Mouse (Mus musculus): ENCODE data around the gene Ephx3. TPM values are rescaled to one million over a fixed set of nuclear protein-coding genes. Genes with fewer than 3 reads are reported as not detected.
"Not testable (repeated sequence)": the region's sequence is repeated elsewhere in the genome, so short reads cannot be mapped to it uniquely, and the experiment has no call there.

Gene Ephx3
- polyA plus RNA-seq (2017; shearing (Covaris generic)), result not detected

DNA sequence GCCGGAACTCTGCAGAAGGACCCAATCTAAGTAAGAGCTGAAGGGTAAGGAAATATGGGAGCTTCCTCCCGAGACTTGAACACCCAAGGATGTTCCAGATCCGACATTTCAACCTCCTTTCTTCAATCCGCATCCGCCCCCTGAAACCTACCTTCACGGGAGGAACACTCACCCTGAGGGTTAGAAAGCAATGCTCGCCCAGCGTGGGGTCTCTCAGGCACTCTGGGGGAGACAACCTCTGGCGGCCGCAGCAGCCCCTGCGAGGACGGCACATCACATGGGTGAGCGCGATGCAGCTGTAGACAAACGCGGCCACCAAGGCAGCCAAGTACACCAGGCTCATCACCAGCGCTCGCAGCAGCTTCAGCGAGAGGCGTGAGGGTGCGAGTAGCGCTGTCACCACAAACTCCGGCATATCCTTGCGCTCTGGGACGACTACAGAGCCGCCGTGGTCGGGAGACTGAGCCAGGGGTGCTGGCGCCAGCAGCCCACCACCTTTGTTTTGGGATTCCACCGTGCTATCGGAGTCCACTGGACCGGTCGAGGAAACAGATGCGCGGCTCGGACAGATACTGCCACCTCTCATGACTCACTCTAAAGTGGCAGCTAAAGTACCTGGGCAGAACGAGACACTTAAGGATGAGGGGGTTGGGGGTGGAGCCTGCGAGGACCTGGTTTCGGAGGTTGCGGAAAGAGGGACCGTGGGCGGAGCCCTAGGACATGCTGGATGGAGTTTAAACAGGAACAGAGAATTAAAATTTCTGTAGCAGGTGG, at the start of gene Ephx3:
Gene Ephx3 (minus strand): TSS at position 687 of the 774 bp plus-strand sequence.
- ATAC-seq, result no peak

DNA sequence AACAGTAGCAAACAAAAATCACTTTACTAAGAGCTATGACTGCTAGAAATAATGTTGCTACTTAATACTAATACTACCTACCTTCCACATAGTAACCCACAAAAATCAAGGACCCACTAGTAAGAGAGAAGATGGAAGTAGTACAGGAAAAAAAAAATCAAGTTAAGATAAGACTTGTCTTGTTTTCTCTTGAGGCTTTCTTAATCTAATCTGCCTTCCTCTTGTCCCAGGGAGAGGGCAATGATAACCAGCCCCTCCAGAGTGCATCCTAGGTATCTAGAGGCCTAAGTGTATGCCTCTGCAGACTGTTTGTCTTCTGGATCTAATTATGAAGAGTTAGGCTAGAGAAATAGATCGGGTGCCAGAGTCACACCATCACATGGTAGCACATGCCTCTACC, 49.2 kb upstream of the Ephx3 start:
- ATAC-seq, result no peak

DNA sequence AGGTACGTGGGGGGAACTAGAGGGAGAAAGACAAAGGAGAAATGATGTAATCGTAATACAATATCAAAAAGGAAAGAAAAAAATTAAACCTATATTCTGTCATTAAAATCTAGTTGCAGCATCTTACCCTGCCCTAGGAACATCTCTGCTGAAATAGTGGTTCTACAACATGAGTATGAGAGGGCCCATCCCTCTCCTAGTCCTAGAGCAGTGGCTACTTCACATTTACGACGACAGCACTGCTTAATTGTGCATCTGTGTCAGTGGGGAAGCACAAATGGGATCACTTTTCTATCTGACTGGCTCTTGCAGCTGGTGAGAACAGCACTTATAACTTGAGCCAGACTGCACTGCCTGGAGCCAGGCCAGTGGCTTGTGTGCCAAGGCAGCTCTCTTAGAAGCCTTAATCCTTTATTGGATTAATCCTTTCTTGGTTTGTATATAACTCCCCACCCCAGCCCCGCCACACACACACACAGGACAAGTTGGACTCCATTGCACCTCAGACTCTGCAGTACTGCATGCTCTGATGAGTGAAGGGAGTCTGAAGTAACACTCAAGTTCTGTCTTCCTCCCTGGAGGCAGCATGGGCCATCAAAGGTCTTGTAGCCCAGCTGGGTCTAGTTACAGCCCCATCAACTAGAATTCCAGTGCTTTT, 46.3 kb upstream of the Ephx3 start:
- ATAC-seq, result no peak

DNA sequence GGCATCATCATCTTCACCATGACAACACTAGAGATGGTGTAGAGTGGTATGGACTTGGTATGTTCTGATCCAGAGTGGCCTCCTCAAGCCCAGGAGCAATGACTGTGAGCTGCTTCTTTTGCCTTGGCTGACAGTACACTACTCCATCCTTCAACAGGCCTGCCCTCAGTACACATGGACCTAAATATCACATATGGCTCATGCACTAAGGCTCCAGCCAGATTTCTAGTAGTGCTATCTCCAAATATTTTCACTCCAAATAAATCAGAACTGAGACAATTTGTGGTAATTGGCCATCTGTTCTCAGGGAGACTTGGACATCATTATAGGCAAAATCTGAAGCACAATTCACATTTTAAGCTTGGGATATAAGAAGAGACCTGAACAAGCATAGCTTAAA, 43.8 kb upstream of the Ephx3 start:
- no peak for ATAC-seq

DNA sequence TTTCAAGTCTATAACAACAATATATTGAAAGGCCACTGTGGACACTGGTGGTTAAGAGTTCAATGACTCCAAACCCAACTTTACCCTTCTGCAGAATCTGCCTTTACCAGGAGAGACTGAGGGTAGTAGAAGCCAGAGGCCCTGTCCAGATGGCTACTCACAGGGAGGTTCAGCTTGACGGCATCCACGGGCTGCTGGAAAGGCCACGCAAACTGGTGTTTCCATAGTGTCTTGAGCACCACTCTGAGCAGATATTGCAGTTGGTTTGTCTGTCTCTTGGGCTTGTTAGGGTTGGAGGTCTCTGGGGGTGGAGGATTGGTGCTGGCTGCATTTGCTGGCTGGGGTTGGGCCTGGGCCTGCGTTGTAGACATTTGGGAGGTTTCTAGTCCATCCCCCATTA, 39.9 kb upstream of the Ephx3 start:
- no peak for ATAC-seq

DNA sequence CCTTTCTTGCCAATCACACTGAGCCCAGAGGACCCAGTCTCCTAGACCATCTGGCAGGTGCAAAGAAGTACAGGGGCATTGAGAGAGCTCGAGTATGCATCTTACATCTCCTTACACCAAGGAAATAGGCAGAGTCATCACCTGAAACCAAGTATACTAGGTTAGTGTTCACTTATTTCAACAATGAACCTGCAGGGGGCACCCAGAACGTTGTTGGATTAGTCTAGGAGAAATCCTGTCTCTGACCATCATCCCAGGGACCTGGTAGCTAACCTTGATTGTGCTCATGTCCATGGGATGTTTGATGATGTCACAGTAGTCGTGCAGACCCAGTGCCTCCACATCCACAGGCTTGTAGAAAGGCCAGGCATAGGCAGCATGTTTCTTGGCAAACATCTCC, 31.5 kb upstream of the Ephx3 start:
- no peak for ATAC-seq

DNA sequence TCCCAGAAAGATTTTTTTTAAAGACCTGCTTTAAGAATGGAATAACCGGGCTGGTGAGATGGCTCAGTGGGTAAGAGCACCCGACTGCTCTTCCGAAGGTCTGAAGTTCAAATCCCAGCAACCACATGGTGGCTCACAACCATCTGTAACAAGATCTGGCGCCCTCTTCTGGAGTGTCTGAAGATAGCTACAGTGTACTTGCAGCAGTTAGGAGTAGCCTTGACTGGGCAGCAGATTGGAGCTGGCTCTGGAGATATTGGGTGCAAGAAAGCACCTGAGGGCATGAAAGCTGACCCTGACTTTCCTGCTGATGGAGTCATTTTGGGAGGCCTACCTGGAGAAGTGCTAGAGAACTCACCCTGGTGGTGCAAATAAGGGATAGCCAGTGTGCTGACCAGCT, 26.2 kb upstream of the Ephx3 start:
- ATAC-seq, result not testable (repeated sequence)

DNA sequence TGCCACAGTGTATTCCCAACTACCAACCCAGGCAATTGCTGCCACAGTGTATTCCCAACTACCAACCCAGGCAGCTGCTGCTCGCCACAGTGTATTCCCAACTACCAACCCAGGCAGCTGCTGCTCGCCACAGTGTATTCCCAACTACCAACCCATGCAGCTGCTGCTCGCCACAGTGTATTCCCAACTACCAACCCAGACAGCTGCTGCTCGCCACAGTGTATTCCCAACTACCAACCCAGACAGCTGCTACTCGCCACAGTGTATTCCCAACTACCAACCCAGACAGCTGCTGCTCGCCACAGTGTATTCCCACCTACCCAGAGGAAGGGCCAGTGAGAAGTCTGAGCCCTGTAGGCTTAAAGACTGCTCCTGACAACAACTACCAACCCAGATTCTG, 22.2 kb upstream of the Ephx3 start:
- not testable (repeated sequence) for ATAC-seq

DNA sequence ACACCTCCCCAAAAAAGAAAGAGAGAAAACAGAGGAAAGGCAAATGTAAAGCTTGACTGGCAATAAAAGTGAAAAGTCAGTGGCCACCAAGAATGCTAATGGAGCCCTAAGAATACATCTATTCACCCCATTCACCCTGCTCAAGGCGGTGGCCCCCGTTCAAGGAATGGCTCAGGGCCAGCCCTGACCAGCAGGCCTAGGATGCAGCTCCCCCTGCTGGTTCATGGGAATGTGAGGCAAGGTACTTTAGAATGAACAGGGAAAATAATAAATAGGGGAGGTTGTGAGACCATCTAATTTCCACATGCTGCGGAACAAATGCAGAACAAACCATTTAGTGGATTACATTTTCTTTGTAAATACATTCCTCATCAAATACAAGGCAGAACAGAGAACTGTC, 20.4 kb upstream of the Ephx3 start:
- ATAC-seq, result no peak

DNA sequence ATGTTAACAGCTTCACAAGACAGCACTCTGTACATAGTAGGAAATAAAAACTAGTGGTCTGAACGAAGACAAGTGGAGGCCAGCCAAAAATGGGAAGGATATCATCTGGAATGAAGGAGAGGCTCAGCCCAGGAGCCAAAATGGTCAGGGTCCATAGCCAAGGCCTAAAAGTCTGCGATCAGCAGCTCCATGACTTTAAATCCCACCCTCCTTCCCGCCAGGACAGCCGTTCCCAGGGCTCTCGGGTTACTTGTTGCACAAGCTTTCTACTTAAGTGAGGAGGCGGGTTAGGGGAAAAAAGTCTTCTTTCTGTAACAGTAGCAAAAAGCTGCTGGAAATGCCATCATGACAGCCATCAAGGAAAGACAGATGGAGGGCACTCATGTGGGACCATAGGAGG, 19.8 kb upstream of the Ephx3 start:
- no peak for ATAC-seq

DNA sequence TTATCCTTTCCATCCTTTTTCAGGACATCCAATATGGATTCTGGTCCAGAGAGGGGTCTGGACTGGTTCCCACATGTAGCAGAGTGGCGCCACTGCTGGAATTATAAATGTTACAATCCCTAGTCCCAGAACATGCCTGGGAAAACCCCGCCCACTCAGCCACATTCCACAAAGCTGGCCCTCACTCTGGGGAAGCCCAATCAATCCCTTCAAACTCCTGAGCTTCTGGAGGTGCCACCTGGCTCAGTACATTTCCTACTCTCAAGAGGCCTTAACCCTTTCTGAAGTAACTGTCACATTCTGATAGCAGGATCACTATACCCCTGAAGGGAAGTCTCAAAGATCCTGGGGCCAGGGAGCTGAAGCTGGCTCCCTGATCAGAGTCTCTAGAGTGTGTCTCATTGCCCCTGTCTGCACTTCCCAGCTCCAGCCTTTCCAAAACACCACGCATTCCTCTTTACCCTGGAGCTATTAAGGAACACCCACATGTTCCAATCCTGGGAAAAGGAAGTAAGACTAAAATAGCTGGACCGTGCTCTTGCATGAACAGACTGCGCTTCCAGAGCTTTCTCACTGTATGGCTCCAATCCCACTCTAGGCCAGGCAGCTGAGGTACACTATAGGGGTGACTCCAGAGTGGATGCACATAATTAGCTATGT, 18.4 kb upstream of the Ephx3 start:
- no peak for ATAC-seq

DNA sequence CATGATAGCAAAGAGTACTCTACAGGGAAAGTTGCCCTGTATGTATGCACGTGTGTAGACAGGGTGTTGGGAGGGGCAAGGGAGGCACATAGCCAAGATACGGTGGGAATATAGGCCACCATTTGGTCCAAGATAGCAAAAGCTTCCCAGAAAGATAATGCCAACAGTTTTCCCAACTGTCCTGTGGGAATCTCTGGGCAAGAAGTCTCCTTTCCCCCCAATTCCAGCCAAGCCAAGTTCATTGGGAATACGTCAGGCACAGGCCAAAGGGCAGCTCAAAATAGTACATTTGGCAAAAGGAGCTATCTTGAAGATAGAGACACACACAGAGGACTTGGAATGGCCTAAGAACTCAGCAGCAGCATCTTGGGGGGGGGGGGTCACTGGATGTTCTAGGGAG, 16.0 kb upstream of the Ephx3 start:
- no peak for ATAC-seq

DNA sequence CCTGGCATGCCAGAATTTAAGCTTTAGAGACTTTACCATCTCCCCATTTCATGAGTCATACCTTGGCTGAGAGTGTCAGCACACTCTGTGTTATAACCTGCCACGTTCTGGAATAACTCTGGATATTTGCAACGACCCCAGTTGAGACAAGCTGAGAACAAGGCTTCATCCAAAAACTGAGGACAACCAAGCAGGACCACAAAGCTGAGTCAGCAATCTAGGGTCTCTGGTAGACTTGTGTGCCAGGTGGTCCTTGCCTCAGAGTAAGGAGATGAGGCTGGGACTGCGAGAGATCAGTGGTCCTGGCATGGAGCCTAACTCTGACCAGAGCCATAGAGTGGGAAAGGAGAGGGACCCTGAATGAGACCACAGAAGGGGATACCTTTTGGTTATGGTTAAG, 13.6 kb upstream of the Ephx3 start:
- ATAC-seq, result no peak

DNA sequence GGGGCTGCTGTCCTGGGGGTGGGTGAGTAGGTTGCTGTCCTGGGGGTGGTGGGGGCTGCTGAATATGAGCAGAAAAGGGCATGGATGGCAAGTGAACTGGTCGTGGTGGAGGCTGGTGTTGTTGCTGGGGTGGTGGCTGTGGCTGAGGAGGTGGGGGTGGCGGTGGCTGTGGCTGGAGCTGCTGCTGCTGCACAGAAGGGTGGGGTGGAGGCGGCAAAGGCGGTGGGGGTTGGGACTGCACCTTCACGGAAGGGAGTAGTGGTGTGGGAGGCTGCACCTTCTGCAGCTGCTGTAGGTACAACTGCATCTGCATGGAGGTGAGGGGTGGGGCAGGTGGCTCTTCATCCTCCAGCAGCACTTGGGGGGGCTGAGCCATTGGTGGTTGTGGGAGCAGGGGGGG, 11.7 kb upstream of the Ephx3 start:
- no peak for ATAC-seq

DNA sequence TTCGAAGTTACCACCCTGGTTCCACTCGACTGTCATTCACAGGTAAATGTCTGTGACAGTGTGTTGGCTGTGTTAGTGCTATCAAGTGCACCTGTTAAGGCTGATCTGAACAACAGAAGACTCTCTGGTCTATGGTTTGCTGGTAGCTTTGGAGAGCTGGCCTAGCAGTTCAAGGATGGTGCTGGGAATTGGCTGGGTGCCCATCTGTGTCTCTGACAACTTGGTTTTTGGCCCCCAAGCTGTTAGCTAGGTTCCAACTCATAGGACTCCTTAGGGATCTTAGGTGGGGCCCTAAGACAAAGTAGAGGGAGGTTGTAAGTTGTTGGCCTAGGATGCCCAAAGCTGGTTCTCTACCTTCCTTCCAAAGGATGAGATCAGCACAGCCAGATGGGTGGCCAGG, 10.4 kb upstream of the Ephx3 start:
- no peak for ATAC-seq

DNA sequence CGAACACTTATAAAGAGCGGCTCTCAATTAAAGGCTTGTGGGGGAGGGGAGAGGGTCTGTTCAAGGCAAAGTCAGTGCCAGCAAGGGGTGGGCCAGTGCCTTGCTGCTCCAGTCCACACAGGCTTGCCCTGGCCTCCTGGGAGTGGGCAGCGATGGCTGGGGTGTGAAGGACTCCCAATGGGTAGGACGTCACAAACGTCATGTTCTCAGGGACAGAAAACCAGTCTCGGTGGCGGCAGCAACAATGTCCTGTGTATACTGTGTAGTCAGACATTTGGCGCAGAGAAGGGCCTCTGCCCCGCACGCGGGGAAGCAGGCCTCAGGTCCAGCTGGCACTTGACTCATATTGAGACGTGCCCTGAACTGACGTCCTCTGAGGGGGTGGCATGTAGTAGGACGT, 7.8 kb upstream of the Ephx3 start:
- ATAC-seq, result no peak

DNA sequence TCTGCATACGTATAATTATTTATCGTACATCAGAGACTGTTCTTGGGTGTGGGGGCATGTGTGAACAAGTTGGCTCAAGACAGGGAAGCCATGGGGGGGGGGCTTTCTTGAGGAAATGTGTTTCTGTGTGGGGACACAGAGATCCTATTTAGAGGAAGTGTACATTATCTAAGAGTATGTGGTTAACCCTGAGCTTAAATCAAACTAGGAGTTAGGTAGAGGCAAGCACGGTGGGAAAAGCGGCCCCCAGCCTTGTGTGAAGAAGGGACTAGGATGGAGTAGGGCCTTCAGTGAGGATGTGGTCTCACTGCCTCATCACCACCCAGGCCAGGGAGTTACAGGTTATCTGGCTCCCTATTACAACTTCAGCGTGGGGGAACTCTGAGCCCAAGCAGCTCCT, 6.4 kb upstream of the Ephx3 start:
- no peak for ATAC-seq

DNA sequence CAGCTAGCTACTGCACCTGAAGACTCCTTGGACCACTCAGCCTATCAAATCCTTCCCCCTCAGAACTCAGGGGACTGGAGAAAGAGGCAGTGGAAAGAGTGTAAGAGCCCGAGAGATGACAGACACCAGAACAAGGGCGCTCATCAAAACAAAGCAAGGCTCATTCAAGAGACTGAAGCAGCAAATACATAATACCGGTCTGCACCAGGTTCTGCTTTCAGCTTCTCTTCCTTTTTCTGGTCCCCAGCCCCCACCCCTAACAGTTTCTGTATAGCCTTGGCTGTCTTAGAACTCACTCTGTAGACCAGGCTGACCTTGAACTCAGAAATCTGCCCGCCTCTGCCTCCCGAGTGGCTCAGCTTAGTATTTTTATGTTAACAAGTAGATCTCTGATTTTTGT, 3.7 kb upstream of the Ephx3 start:
- no peak for ATAC-seq

DNA sequence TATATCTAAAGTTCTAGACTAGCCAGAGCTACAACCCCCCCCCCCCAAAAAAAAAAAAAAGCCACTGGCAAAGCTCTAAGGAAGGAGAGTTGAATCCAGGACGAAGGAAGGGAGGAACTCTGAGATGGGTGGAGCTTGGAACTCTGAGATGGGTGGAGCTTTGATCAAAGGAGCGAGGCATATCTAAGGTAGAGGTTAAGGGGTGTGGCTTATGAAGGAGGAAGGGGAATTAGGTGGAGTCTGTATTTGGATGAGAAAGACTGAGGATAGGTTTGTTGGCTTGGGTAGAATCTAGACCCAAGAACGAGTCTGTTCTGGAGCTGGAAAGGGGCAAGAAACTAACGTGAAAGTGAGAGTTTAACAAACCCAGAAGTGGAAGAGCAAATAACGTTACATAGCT, 501 bp upstream of the Ephx3 start:
- ATAC-seq, result no peak

DNA sequence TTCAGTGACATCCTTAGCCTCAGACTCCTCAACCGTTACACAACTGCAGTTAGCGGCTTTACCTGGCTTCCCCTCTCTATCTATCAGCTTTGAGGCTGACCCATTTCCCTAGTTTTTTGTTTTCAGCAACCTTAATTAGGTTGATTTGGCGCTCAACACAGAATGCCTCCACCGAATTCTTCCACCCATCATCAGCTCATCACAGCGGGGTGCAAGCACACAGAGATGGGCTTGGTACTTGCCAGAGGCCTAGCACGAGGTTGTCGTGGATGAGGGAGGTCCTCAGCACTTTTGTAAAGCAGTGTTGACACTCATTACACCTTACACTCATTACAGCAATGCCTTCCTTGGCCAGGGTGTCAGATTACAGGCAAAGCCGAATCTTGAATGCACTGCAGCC, 6.3 kb downstream of the Ephx3 start:
- ATAC-seq, result no peak

DNA sequence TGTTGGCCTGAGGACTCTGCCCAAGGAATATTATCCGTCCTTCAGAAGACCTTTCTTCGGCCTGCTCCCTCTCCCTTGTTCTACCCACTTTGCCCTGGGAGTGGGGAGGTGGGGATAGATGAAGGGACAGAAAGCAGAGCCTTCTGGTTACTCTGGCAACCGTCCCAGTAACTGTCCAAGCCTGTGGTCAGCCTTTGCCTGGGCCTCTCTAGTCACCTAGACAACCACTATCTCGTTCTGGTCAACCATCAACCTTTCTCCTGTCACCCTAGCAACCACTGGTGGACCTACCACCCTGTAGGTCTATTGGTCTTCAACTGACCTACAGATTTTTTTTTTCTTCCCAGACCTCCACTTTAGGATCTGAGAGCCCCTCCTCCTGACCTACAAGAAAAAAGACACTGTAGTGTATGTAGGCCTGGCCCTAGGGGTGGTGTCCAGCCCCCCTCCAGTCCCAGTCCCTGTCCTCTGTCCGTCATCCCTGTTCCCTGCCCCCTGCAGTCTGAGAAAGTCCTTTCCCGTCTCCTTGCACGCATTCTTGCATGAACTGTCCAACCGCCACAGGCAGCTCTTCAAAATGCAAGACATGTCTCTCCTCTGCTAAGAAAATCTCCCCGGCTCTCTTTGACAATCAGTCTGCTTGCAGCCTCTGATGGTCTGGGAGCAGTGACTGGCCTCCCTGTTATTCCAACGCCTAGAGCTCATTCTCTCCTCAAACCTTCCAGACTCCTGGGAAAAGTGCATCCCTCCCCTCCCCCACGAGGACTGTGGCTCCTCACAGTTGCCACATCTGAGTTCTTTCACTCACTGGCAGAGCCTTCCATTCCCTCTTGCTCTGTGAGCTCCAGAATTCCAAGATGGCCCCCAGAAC, 9.5 kb downstream of the Ephx3 start:
- no peak for ATAC-seq

DNA sequence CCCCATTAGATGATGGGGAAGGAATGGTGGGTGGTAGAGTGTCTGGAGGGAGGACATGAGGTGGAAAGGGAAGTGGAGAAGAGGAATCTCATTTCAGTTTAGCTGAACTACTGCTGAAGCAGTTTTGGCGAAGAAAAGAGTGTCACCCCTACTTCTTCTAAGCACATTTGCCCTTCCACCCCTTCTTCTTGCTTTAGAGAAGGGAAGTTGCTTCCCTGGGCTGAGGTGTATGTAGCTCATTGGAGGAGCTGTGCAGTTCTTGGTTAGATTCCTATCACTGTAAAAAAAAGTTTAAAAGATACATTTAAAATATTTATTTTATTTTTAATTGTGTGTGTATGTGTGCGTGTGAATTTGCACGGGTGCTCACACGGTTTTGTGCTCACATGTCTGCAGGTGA, 12.4 kb downstream of the Ephx3 start:
- no peak for ATAC-seq

DNA sequence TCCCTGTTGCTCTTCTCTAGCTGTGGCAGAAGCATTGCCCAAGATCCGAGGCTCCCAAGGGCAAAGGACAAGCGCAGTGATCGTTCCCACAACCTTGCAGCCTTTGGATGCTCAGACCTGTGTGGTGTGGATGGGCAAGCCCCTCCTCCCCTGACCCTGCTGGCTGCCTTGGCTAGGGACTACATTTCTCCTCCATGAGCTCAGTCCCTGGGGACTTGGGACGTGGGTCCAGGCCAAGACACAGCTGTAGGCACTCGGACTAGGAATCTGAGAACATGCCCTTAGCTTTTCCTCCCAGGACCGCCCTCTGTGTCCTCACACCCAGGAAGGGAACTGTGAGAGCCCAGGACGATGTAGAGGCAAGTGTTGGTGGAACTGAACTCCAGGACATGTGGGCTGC, 16.2 kb downstream of the Ephx3 start:
- ATAC-seq, result no peak
